Mouse (Mus musculus) cerebral cortex, adult 2 months (tissue): ENCODE measurements around the gene Sval1.

Experiments used
- WGBS: fragments of 180-500 bp; shearing (Covaris S2); methylation state at CpG from one replicate; pipeline ENCODE4 v1.1.7; 2018; 5-methylcytosine and 5-hydroxymethylcytosine counted together

Sval1 gene

GRCm38 (mm10) chr6:41951330-41951729 lies at the start of gene Sval1:
Sval1 (plus strand) TSS chr6:41951630.
- WGBS: 76% methylated on average over 1 of the region's 1 CpGs

GRCm38 (mm10) chr6:41911625-41912024 lies 39.8 kb upstream of the Sval1 start:
- WGBS: 65% methylated on average over 5 of the region's 5 CpGs

- WGBS: 88% methylated on average over 2 of the region's 2 CpGs
These were observed 36.5 kb upstream of the Sval1 start for GRCm38 (mm10) chr6:41914883-41915282.

- WGBS: 73% methylated on average over 1 of the region's 1 CpGs
These were observed 16.4 kb downstream of the Sval1 start, which contains the start of gene Sval3 for GRCm38 (mm10) chr6:41967840-41968239. Sval3 (plus strand) TSS chr6:41968140.
